Mouse (Mus musculus): ENCODE measurements around the gene Sv2b.

GRCm38 (mm10) chr7:75352777-75353374 is 43.8 kb upstream of the Sv2b start:
- TF ChIP-seq POLR2A (IDR thresholded peaks at IDR 0.05; ENCODE audit: insufficient read depth, low read length), result no peak
- no peak for TF ChIP-seq CTCF (IDR thresholded peaks at IDR 0.05; ENCODE audit: low read depth, low read length)

Data from ES-Bruce4 (cell line).